Mouse (Mus musculus) R1 (cell line): ENCODE data around the gene Ttc1.

Source experiments
- DNase-seq: peaks from one replicate; pipeline ENCODE4 v3.0.0-alpha.2; 2018; ENCODE audit warnings: low read depth, low spot score

Ttc1 gene

GRCm38 (mm10) chr11:43747233-43748226 lies at the start of gene Ttc1:
Gene Ttc1, minus strand, starts transcription at chr11:43748008.
- DNase-seq: peak; percentile 97

GRCm38 (mm10) chr11:43795992-43796391 lies 48.2 kb upstream of the Ttc1 start:
- no peak for DNase-seq

GRCm38 (mm10) chr11:43790446-43790845 lies 42.6 kb upstream of the Ttc1 start:
- no peak for DNase-seq

GRCm38 (mm10) chr11:43783772-43784171 lies 36.0 kb upstream of the Ttc1 start:
- DNase-seq: peak; percentile 63

GRCm38 (mm10) chr11:43783106-43783505 lies 35.3 kb upstream of the Ttc1 start:
- DNase-seq: no peak

GRCm38 (mm10) chr11:43779551-43779950 lies 31.7 kb upstream of the Ttc1 start:
- no peak for DNase-seq

GRCm38 (mm10) chr11:43776324-43776694 lies 28.5 kb upstream of the Ttc1 start:
- peak; percentile 22 for DNase-seq

GRCm38 (mm10) chr11:43775469-43776323 lies 27.9 kb upstream of the Ttc1 start:
- DNase-seq: peak; percentile 39

- DNase-seq: no peak
Observed at GRCm38 (mm10) chr11:43773725-43774124, 25.9 kb upstream of the Ttc1 start.

GRCm38 (mm10) chr11:43770110-43770509 lies 22.3 kb upstream of the Ttc1 start:
- DNase-seq: no peak

- DNase-seq: no peak
Observed at GRCm38 (mm10) chr11:43767749-43768148, 19.9 kb upstream of the Ttc1 start.

GRCm38 (mm10) chr11:43766922-43767648 lies 19.3 kb upstream of the Ttc1 start:
- DNase-seq: peak; percentile 86

- DNase-seq: no peak
Observed at GRCm38 (mm10) chr11:43758436-43758835, 10.6 kb upstream of the Ttc1 start.

- peak; percentile 83 for DNase-seq
Observed at GRCm38 (mm10) chr11:43755411-43755810, 7.6 kb upstream of the Ttc1 start.

GRCm38 (mm10) chr11:43754568-43754967 lies 6.8 kb upstream of the Ttc1 start:
- no peak for DNase-seq

GRCm38 (mm10) chr11:43751542-43751941 lies 3.7 kb upstream of the Ttc1 start:
- peak; percentile 76 for DNase-seq

- no peak for DNase-seq
Observed at GRCm38 (mm10) chr11:43728737-43729301, 19.0 kb downstream of the Ttc1 start.

- DNase-seq: no peak
Observed at GRCm38 (mm10) chr11:43727796-43728195, 20.0 kb downstream of the Ttc1 start.

- DNase-seq: no peak
Observed at GRCm38 (mm10) chr11:43723411-43723810, 24.4 kb downstream of the Ttc1 start.

- no peak for DNase-seq
Observed at GRCm38 (mm10) chr11:43712178-43712577, 35.6 kb downstream of the Ttc1 start.

GRCm38 (mm10) chr11:43708409-43708808 lies 39.4 kb downstream of the Ttc1 start:
- DNase-seq: no peak
